25 mouse cellular contexts compared by ENCODE assay signal in the genomic region with DNA sequence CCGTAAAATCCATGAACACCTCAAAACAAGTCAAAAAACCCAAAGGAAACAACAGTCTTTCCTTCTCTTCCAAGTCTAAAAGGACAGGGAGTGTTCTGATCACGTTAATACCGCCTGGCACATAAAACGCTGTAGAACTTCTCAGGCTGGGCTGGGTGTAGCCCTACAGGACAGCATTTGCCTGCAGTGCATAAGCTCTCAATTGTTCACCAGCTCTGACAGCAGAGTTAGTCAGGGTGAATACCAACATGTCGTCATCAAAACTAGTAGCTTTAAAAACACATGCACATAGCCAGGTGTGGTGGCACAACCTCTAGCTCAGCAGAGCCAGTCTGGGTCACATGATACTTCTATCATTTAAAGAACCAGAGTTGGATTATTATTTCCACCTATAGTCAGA. TPM values are rescaled to one million over a fixed set of nuclear protein-coding genes. Genes with fewer than 3 reads are reported as not detected.
A peak's percentile ranks its signal among the peaks of the same experiment; 100 is the strongest.
DNase-seq lines count a peak whose midpoint lies in the region; ATAC-seq and TF ChIP-seq lines count a peak whose summit lies in the region.
"Had no signal": no experiment of that assay in that cellular context is flagged by ENCODE, and none has a peak within 500 bp of the region (broad histone marks: within the 10 kb centered on the region; RNA-seq: fewer than 3 reads in every experiment).

No protein-coding gene starts in this region.

- no peak for TF ChIP-seq POLR2A in kidney, adult 2 months (IDR thresholded peaks at IDR 0.05; ENCODE audit: low read depth, low read length)
- no peak for TF ChIP-seq POLR2A in MEL (IDR thresholded peaks at IDR 0.05; ENCODE audit: control insufficient read depth in 1 of 2, insufficient read depth in 1 of 2, low read depth in 1 of 2, low read length in 2 of 2, poor library complexity in 1 of 2)
- TF ChIP-seq POLR2A in small intestine, adult 2 months (IDR thresholded peaks at IDR 0.05; ENCODE audit: low read depth, low read length), result no peak

- no peak for TF ChIP-seq CTCF in kidney, adult 2 months (conservative IDR thresholded peaks at IDR 0.05; ENCODE audit: insufficient read depth, insufficient read length, low read depth, low read length)
- no peak for TF ChIP-seq CTCF in MEL (IDR thresholded peaks at IDR 0.05 in 2 of 3, conservative IDR thresholded peaks at IDR 0.05 in 1 of 3; ENCODE audit: control insufficient read depth in 1 of 3, insufficient read depth in 1 of 3, low read depth in 2 of 3, low read length in 3 of 3, poor library complexity in 1 of 3, severe bottlenecking in 1 of 3)
- TF ChIP-seq CTCF in small intestine, adult 2 months (IDR thresholded peaks at IDR 0.05; ENCODE audit: extremely low read depth, insufficient read length, insufficient replicate concordance, low read depth, low read length), result no peak

- H3K4me3 ChIP-seq in kidney, adult 2 months (ENCODE audit: insufficient read depth, low read depth, low read length), result no peak overlapping the region
- no peak overlapping the region for H3K4me3 ChIP-seq in MEL (ENCODE audit: control insufficient read depth in 1 of 2, insufficient read depth in 1 of 2, low read depth in 2 of 2, low read length in 2 of 2)
- no peak overlapping the region for H3K4me3 ChIP-seq in small intestine, adult 2 months (ENCODE audit: low read depth, low read length)
- no peak overlapping the region for H3K4me3 ChIP-seq in embryonic facial prominence, embryonic 10.5 days
- H3K4me3 ChIP-seq: forebrain, embryonic 15.5 days; heart, embryonic 13.5 days; midbrain, embryonic 12.5 days had no signal

- H3K4me1 ChIP-seq in kidney, adult 2 months (ENCODE audit: control insufficient read depth, insufficient read depth, low read length), result peaks cover 21% of the 10 kb centered on the region
- peaks cover 4 to 20% of the 10 kb centered on the region in 2 experiments for H3K4me1 ChIP-seq in MEL (ENCODE audit: control insufficient read depth in 1 of 2, insufficient read depth in 2 of 2, low read length in 2 of 2)
- H3K4me1 ChIP-seq in small intestine, adult 2 months (ENCODE audit: control insufficient read depth, insufficient read depth, insufficient read length, low read length), result peaks cover 24% of the 10 kb centered on the region
- H3K4me1 ChIP-seq in embryonic facial prominence, embryonic 10.5 days, result peaks cover 39% of the 10 kb centered on the region

- 69% methylated on average over 5 of the region's 5 CpGs for WGBS in kidney, adult 2 months
- 45% methylated on average over 5 of the region's 5 CpGs for whole genome bisulfite sequencing in small intestine, adult 2 months
- 90% methylated on average over 5 of the region's 5 CpGs for WGBS in embryonic facial prominence, embryonic 10.5 days

- ATAC-seq in monocyte, adult 5-6 weeks (replicated peaks; ENCODE audit: insufficient number of reproducible peaks, low FRiP score, low TSS enrichment, poor library complexity, severe bottlenecking), result no peak
- ATAC-seq: forebrain, embryonic 15.5 days; hindbrain, postnatal 0 days had no signal

- peaks cover 22% of the 10 kb centered on the region for H3K79me2 ChIP-seq in MEL (ENCODE audit: control insufficient read depth, insufficient read depth, low read length, poor library complexity)

- TF ChIP-seq EP300 in MEL (IDR thresholded peaks at IDR 0.05; ENCODE audit: low read depth in 1 of 2, low read length in 2 of 2), result no peak

- 0 out of 2 replicates have a peak, but pooled peaks cover 2% of the 10 kb centered on the region for H3K36me3 ChIP-seq in kidney, adult 2 months (ENCODE audit: control insufficient read depth, insufficient read depth, low read length)
- H3K36me3 ChIP-seq in MEL (ENCODE audit: control insufficient read depth in 1 of 2, insufficient read depth in 2 of 2, low read length in 2 of 2), result peaks cover 11 to 20% of the 10 kb centered on the region in 2 experiments
- peaks cover 45% of the 10 kb centered on the region for H3K36me3 ChIP-seq in small intestine, adult 2 months (ENCODE audit: control insufficient read depth, insufficient read depth, low read length)
- peaks cover 48% of the 10 kb centered on the region for H3K36me3 ChIP-seq in embryonic facial prominence, embryonic 10.5 days (replicated peaks)

- H3K9ac ChIP-seq in MEL (ENCODE audit: control insufficient read depth, low read depth, low read length, poor library complexity, severe bottlenecking), result no peak overlapping the region
- H3K9ac ChIP-seq: forebrain, embryonic 15.5 days; midbrain, embryonic 12.5 days had no signal

- TF ChIP-seq RAD21 in MEL (IDR thresholded peaks at IDR 0.05; ENCODE audit: low read depth, low read length), result no peak

- H3K9me3 ChIP-seq in MEL (replicated peaks; ENCODE audit: insufficient read depth, low read length), result no peaks in the 10 kb centered on the region
- no peaks in the 10 kb centered on the region for H3K9me3 ChIP-seq in embryonic facial prominence, embryonic 10.5 days
- H3K9me3 ChIP-seq: forebrain, embryonic 15.5 days; heart, embryonic 13.5 days; midbrain, embryonic 12.5 days had no signal

- H3K27ac ChIP-seq in kidney, adult 2 months (ENCODE audit: insufficient read depth, low read depth, low read length), result peak overlapping the region; percentile 37; the same call in 1 of the 2 replicates
- H3K27ac ChIP-seq in MEL (ENCODE audit: control insufficient read depth, low read depth, low read length), result no peak overlapping the region
- peak overlapping the region; percentile 98 for H3K27ac ChIP-seq in small intestine, adult 2 months (ENCODE audit: insufficient read depth, low read depth, low read length)
- H3K27ac ChIP-seq in embryonic facial prominence, embryonic 10.5 days (replicated peaks), result no peak overlapping the region
- H3K27ac ChIP-seq: forebrain, embryonic 15.5 days; heart, embryonic 13.5 days; hindbrain, postnatal 0 days had no signal

- no peak for DNase-seq in kidney, adult 2 months
- DNase-seq in kidney, postnatal 10 days, result no peak
- peak; percentile 60 for DNase-seq in 3T3-L1 (ENCODE audit: low read depth, low spot score)
- DNase-seq in MEL (ENCODE audit: low read depth, low spot score), result no peak
- DNase-seq in embryonic facial prominence, embryonic 10.5 days (ENCODE audit: low spot score), result no peak
- DNase-seq: adrenal gland, postnatal 25 days; embryo, embryonic 11 days; gastrocnemius, postnatal 14 days; heart, adult 18-20 months; heart, postnatal 14 days; kidney, adult 8-10 months; kidney, postnatal 4 days; lung, adult 18-20 months; lung, postnatal 10 days; thymus, postnatal 25 days had no signal

- no peaks in the 10 kb centered on the region for H3K27me3 ChIP-seq in kidney, adult 2 months (replicated peaks; ENCODE audit: control insufficient read depth, insufficient read depth, low read length)
- no peaks in the 10 kb centered on the region for H3K27me3 ChIP-seq in MEL (ENCODE audit: control insufficient read depth in 1 of 2, insufficient read depth in 2 of 2, low read length in 2 of 2)
- no peaks in the 10 kb centered on the region for H3K27me3 ChIP-seq in small intestine, adult 2 months (ENCODE audit: control insufficient read depth, insufficient read depth, low read length)
- H3K27me3 ChIP-seq in embryonic facial prominence, embryonic 10.5 days (replicated peaks; ENCODE audit: low read depth, poor library complexity, severe bottlenecking), result 0 out of 2 replicates have a peak, but pooled peaks cover 8% of the 10 kb centered on the region
- H3K27me3 ChIP-seq: forebrain, embryonic 15.5 days; heart, embryonic 13.5 days; midbrain, embryonic 12.5 days had no signal

TF ChIP-seq in MEL, 35 proteins besides CTCF, POLR2A, EP300 and RAD21:
- TF ChIP-seq TAL1 (IDR thresholded peaks at IDR 0.05; ENCODE audit: low read length) (no peak), USF1 (IDR thresholded peaks at IDR 0.05; ENCODE audit: low read depth, low read length) (0 out of 2 replicates have a peak, but pooled peaks have one; percentile 5)

RNA-seq across cellular contexts. Expression of a gene that starts 1.6 kb away (rescaled TPM):
- 56.4 and 69.9 TPM in 2 replicates for polyA plus RNA-seq in kidney, adult 2 months (2012; rRNA removed)
- 5.9 TPM in 2 replicates for total RNA-seq in MEL (2012; rRNA removed)
- 10 to 100 TPM in 1 of 2 experiments, not detected in 1; 19.7 TPM for polyA plus RNA-seq in MEL (2012; ENCODE audit: insufficient read depth in 1 of 2, insufficient read length in 2 of 2, low read depth in 1 of 2, low replicate concordance in 2 of 2, missing spikeins in 1 of 2)
- 23.6 and 38.3 TPM in 2 replicates for polyA plus RNA-seq in small intestine, adult 2 months (2012; rRNA removed)
- 7.1 and 8.4 TPM in 2 replicates for polyA plus RNA-seq in embryonic facial prominence, embryonic 10.5 days (2016; fragmentation: Nextera tagmentation; extraction: Ambion mirVana)
- 8.5 to 10.6 TPM (median 9.7 TPM) in 3 replicates for total RNA-seq in monocyte, adult 5-6 weeks (2017)

RNA-seq across cellular contexts. Expression of a gene that starts 5.9 kb away (rescaled TPM):
- 108 and 113 TPM in 2 replicates for polyA plus RNA-seq in kidney, adult 2 months (2012; rRNA removed)
- total RNA-seq in MEL (2012; rRNA removed), result 318 and 349 TPM in 2 replicates
- 100 to 1,000 TPM in 1 of 2 experiments, not detected in 1; 408 TPM for polyA plus RNA-seq in MEL (2012; ENCODE audit: insufficient read depth in 1 of 2, insufficient read length in 2 of 2, low read depth in 1 of 2, low replicate concordance in 2 of 2, missing spikeins in 1 of 2)
- 231 and 467 TPM in 2 replicates for polyA plus RNA-seq in small intestine, adult 2 months (2012; rRNA removed)
- polyA plus RNA-seq in embryonic facial prominence, embryonic 10.5 days (2016; fragmentation: Nextera tagmentation; extraction: Ambion mirVana), result 247 and 259 TPM in 2 replicates
- total RNA-seq in monocyte, adult 5-6 weeks (2017), result 38.9 to 84.9 TPM (median 83.4 TPM) in 3 replicates

RNA-seq across cellular contexts. Expression of a gene that starts 13.9 kb away (rescaled TPM):
- 0.03 TPM in 1 of 2 replicates, not detected in the other for polyA plus RNA-seq in kidney, adult 2 months (2012; rRNA removed)
- 0.04 TPM in 1 of 2 replicates, not detected in the other for total RNA-seq in MEL (2012; rRNA removed)
- polyA plus RNA-seq in MEL (2012; ENCODE audit: insufficient read depth in 1 of 2, insufficient read length in 2 of 2, low read depth in 1 of 2, low replicate concordance in 2 of 2, missing spikeins in 1 of 2), result under 1 TPM in 1 of 2 experiments, not detected in 1; 0.03 TPM
- polyA plus RNA-seq in small intestine, adult 2 months (2012; rRNA removed), result 0.34 and 0.89 TPM in 2 replicates
- polyA plus RNA-seq in embryonic facial prominence, embryonic 10.5 days (2016; fragmentation: Nextera tagmentation; extraction: Ambion mirVana), result 0.29 and 0.41 TPM in 2 replicates
- not detected in 3 replicates for total RNA-seq in monocyte, adult 5-6 weeks (2017)
- total RNA-seq: gastrocnemius, postnatal 14 days; heart, adult 18-20 months; heart, postnatal 14 days; hindbrain, postnatal 0 days; left cerebral cortex, adult 18-20 months; left cerebral cortex, postnatal 25 days; megakaryocyte progenitor cell, adult 5-6 weeks; neutrophil, adult 5-6 weeks had no signal

RNA-seq across cellular contexts. Expression of a gene that starts 45.6 kb away (rescaled TPM):
- polyA plus RNA-seq in kidney, adult 2 months (2012; rRNA removed), result 0.12 and 0.14 TPM in 2 replicates
- total RNA-seq in MEL (2012; rRNA removed), result 0.23 and 0.27 TPM in 2 replicates
- polyA plus RNA-seq in MEL (2012; ENCODE audit: insufficient read depth in 1 of 2, insufficient read length in 2 of 2, low read depth in 1 of 2, low replicate concordance in 2 of 2, missing spikeins in 1 of 2), result under 1 TPM in 1 of 2 experiments, not detected in 1; 0.06 TPM
- 0.22 and 2.4 TPM in 2 replicates for polyA plus RNA-seq in small intestine, adult 2 months (2012; rRNA removed)
- 0.30 and 0.44 TPM in 2 replicates for polyA plus RNA-seq in embryonic facial prominence, embryonic 10.5 days (2016; fragmentation: Nextera tagmentation; extraction: Ambion mirVana)
- total RNA-seq in monocyte, adult 5-6 weeks (2017), result 0.10 TPM in 1 of 3 replicates, not detected in the others
- total RNA-seq: heart, adult 18-20 months; neutrophil, adult 5-6 weeks had no signal

Comparison
In these comparisons a context has a peak if more than half of its experiments do, and no peak if none do; other contexts are left out.
1. H3K27ac ChIP-seq: peak in kidney, adult 2 months (single experiment) and small intestine, adult 2 months (single experiment); none in MEL (single experiment) and embryonic facial prominence, embryonic 10.5 days (single experiment).